Comparison of ENCODE assay signal across 32 mouse cellular contexts in genomic region chr2:103400691-103401090, GRCm38 (mm10). TPM values are rescaled to one million over a fixed set of nuclear protein-coding genes. Genes with fewer than 3 reads are reported as not detected.
DNase-seq lines count a peak whose midpoint lies in the region; ATAC-seq and TF ChIP-seq lines count a peak whose summit lies in the region.
"Had no signal": no experiment of that assay in that cellular context is flagged by ENCODE, and none has a peak within 500 bp of the region (broad histone marks: within the 10 kb centered on the region; RNA-seq: fewer than 3 reads in every experiment).

No protein-coding gene starts in this region.

- no peak overlapping the region for H3K27ac ChIP-seq in embryonic facial prominence, embryonic 14.5 days (replicated peaks; ENCODE audit: low read depth, low read length)
- H3K27ac ChIP-seq in embryonic facial prominence, embryonic 10.5 days (replicated peaks) = no peak overlapping the region
- H3K27ac ChIP-seq in CH12.LX (ENCODE audit: insufficient read depth, low read depth) = no peak overlapping the region
- H3K27ac ChIP-seq: embryonic facial prominence, embryonic 12.5 days; forebrain, embryonic 13.5 days; heart, embryonic 15.5 days; hindbrain, embryonic 10.5 days; hindbrain, embryonic 13.5 days; intestine, embryonic 15.5 days had no signal

- no peak for TF ChIP-seq RAD21 in CH12.LX (IDR thresholded peaks at IDR 0.05; ENCODE audit: low read depth, low read length)

- H3K4me3 ChIP-seq in embryonic facial prominence, embryonic 14.5 days (ENCODE audit: low read depth, low read length) = no peak overlapping the region
- no peak overlapping the region for H3K4me3 ChIP-seq in embryonic facial prominence, embryonic 10.5 days
- no peak overlapping the region for H3K4me3 ChIP-seq in CH12.LX (replicated peaks in 1 of 3; ENCODE audit: low read depth in 2 of 3, low read length in 2 of 3, poor library complexity in 1 of 3)
- H3K4me3 ChIP-seq: embryonic facial prominence, embryonic 12.5 days; erythroblast, embryonic 14.5 days; forebrain, embryonic 13.5 days; heart, embryonic 12.5 days; heart, embryonic 15.5 days; hindbrain, embryonic 10.5 days; hindbrain, embryonic 13.5 days; intestine, embryonic 15.5 days had no signal

- in situ Hi-C loops in CH12.LX (cut with MboI; ENCODE audit: low pct_ligation_motif_present, low pct_unique_long_range_greater_than_20kb, low sequenced_read_pairs) (no loop called here), Patski (cut with MboI; ENCODE audit: low pct_unique_long_range_greater_than_20kb) (no loop called here)

- no peak for TF ChIP-seq POLR2A in CH12.LX (IDR thresholded peaks at IDR 0.05; ENCODE audit: low read depth, low read length)

- H3K9me3 ChIP-seq in embryonic facial prominence, embryonic 14.5 days (ENCODE audit: control insufficient read depth, low read length) = no peaks in the 10 kb centered on the region
- no peaks in the 10 kb centered on the region for H3K9me3 ChIP-seq in embryonic facial prominence, embryonic 10.5 days
- H3K9me3 ChIP-seq in CH12.LX (replicated peaks; ENCODE audit: low read length) = no peaks in the 10 kb centered on the region
- H3K9me3 ChIP-seq: embryonic facial prominence, embryonic 12.5 days; forebrain, embryonic 13.5 days; G1E; heart, embryonic 12.5 days; heart, embryonic 15.5 days; hindbrain, embryonic 10.5 days; hindbrain, embryonic 13.5 days; intestine, embryonic 15.5 days had no signal

- H3K27me3 ChIP-seq in embryonic facial prominence, embryonic 14.5 days (replicated peaks; ENCODE audit: control insufficient read depth, insufficient read depth, low read length) = no peaks in the 10 kb centered on the region
- no peaks in the 10 kb centered on the region for H3K27me3 ChIP-seq in embryonic facial prominence, embryonic 10.5 days (replicated peaks; ENCODE audit: low read depth, poor library complexity, severe bottlenecking)
- H3K27me3 ChIP-seq in CH12.LX (replicated peaks) = peaks cover 2% of the 10 kb centered on the region
- H3K27me3 ChIP-seq in Patski = peaks cover 14% of the 10 kb centered on the region
- H3K27me3 ChIP-seq: embryonic facial prominence, embryonic 12.5 days; forebrain, embryonic 13.5 days; heart, embryonic 12.5 days; heart, embryonic 15.5 days; hindbrain, embryonic 13.5 days; intestine, embryonic 15.5 days had no signal

- peak; percentile 30; the same call in 1 of the 2 replicates for ATAC-seq in embryonic facial prominence, embryonic 14.5 days (ENCODE audit: low read depth)
- ATAC-seq in Patski = no peak
- ATAC-seq: CD4-positive, CD25-positive, alpha-beta regulatory T cell, adult 4 months; forebrain, embryonic 13.5 days; forebrain, embryonic 16.5 days; hindbrain, embryonic 16.5 days; intestine, embryonic 15.5 days had no signal

- no peaks in the 10 kb centered on the region for H3K79me2 ChIP-seq in CH12.LX (replicated peaks; ENCODE audit: control insufficient read depth, extremely low read depth, insufficient read depth, poor library complexity, severe bottlenecking)

- no peaks in the 10 kb centered on the region for H3K4me1 ChIP-seq in embryonic facial prominence, embryonic 14.5 days (ENCODE audit: control insufficient read depth, insufficient read depth, low read length)
- H3K4me1 ChIP-seq in embryonic facial prominence, embryonic 10.5 days = no peaks in the 10 kb centered on the region
- peaks cover 0 to 18% of the 10 kb centered on the region in 2 experiments; a peak in 2 of 4 replicates for H3K4me1 ChIP-seq in CH12.LX (ENCODE audit: control insufficient read depth in 1 of 2, insufficient read depth in 2 of 2)
- H3K4me1 ChIP-seq: embryonic facial prominence, embryonic 12.5 days; heart, embryonic 12.5 days; heart, embryonic 15.5 days; hindbrain, embryonic 10.5 days; hindbrain, embryonic 13.5 days; intestine, embryonic 15.5 days had no signal

- dilution Hi-C loops in CH12.LX (cut with MboI; ENCODE audit: extremely low pct_ligation_motif_present, extremely low pct_unique_long_range_greater_than_20kb, low sequenced_read_pairs) = no loop called here

- DNase-seq in embryonic facial prominence, embryonic 14.5 days (ENCODE audit: low spot score) = peak; percentile 51
- DNase-seq in embryonic facial prominence, embryonic 10.5 days (ENCODE audit: low spot score) = no peak
- DNase-seq in CH12.LX (ENCODE audit: extremely low read depth) (peak; percentile 56), Patski (ENCODE audit: low read depth, low spot score) (peak; percentile 33)
- DNase-seq in brain, adult 2 months (ENCODE audit: low read depth, low spot score) = peak; percentile 31
- no peak for DNase-seq in adrenal gland, adult (ENCODE audit: inconsistent age in 2 of 2, low spot score in 1 of 2)
- no peak for DNase-seq in gastrocnemius, postnatal 10 days
- DNase-seq in spleen, postnatal 4 days (ENCODE audit: low spot score in 2 of 2) = no peak
- DNase-seq: adrenal gland, adult 8-10 months; adrenal gland, postnatal 25 days; B cell, adult 2 months; cerebellum, adult 18-20 months; cerebellum, adult 9-10 months; cerebellum, postnatal 14 days; heart, adult 18-20 months; heart, postnatal 10 days; heart, postnatal 36 days; kidney, adult 11 months; kidney, adult 8-10 months had no signal

- POLR2A ChIA-PET in Patski (lab: Charles Lee) = no interaction called here

- no peaks in the 10 kb centered on the region for H3K36me3 ChIP-seq in embryonic facial prominence, embryonic 14.5 days (ENCODE audit: control insufficient read depth, insufficient read depth, low read length)
- no peaks in the 10 kb centered on the region for H3K36me3 ChIP-seq in embryonic facial prominence, embryonic 10.5 days (replicated peaks)
- H3K36me3 ChIP-seq in CH12.LX (replicated peaks in 1 of 2; ENCODE audit: control insufficient read depth in 1 of 2, insufficient read depth in 1 of 2, low read length in 1 of 2) = no peaks in the 10 kb centered on the region
- H3K36me3 ChIP-seq: embryonic facial prominence, embryonic 12.5 days; G1E; heart, embryonic 12.5 days; heart, embryonic 15.5 days; hindbrain, embryonic 10.5 days; hindbrain, embryonic 13.5 days; intestine, embryonic 15.5 days had no signal

- TF ChIP-seq CTCF in CH12.LX (conservative IDR thresholded peaks at IDR 0.05 in 1 of 2, IDR thresholded peaks at IDR 0.05 in 1 of 2; ENCODE audit: low read depth in 2 of 2, low read length in 2 of 2) = no peak
- no peak for TF ChIP-seq CTCF in Patski (IDR thresholded peaks at IDR 0.05)

- no peak overlapping the region for H3K9ac ChIP-seq in embryonic facial prominence, embryonic 14.5 days (ENCODE audit: low read depth, low read length)
- H3K9ac ChIP-seq in CH12.LX (ENCODE audit: insufficient read depth, low read depth) = no peak overlapping the region
- H3K9ac ChIP-seq: embryonic facial prominence, embryonic 12.5 days; forebrain, embryonic 13.5 days; heart, embryonic 12.5 days; heart, embryonic 15.5 days; hindbrain, embryonic 13.5 days; intestine, embryonic 15.5 days had no signal

- CTCF ChIA-PET in Patski (lab: Charles Lee) = interaction anchor here (1.1 to 1.3 kb wide), 2 partner anchors 9 to 23 kb away, joined by 3 to 6 read pairs; no protein-coding TSS in a partner anchor

- TF ChIP-seq EP300 in CH12.LX (IDR thresholded peaks at IDR 0.05; ENCODE audit: low read length) = peak; percentile 15; the same call in 1 of the 2 replicates

- no peak overlapping the region for H3K4me2 ChIP-seq in embryonic facial prominence, embryonic 14.5 days (ENCODE audit: low read depth, low read length)
- H3K4me2 ChIP-seq in CH12.LX (ENCODE audit: insufficient read depth, low read depth, poor library complexity, severe bottlenecking) = no peak overlapping the region
- H3K4me2 ChIP-seq: embryonic facial prominence, embryonic 12.5 days; forebrain, embryonic 13.5 days; heart, embryonic 12.5 days; heart, embryonic 15.5 days; hindbrain, embryonic 13.5 days; intestine, embryonic 15.5 days had no signal

- 64% methylated on average over 4 of the region's 4 CpGs for WGBS in embryonic facial prominence, embryonic 14.5 days
- 80% methylated on average over 4 of the region's 4 CpGs for WGBS in embryonic facial prominence, embryonic 10.5 days

TF ChIP-seq in CH12.LX, 34 proteins besides CTCF, POLR2A, EP300 and RAD21:
- TF ChIP-seq BHLHE40 (IDR thresholded peaks at IDR 0.05; ENCODE audit: low read depth, low read length) = no peak
- TF ChIP-seq IRF4 (IDR thresholded peaks at IDR 0.05; ENCODE audit: low read depth, low read length) = 0 out of 2 replicates have a peak, but pooled peaks have one; percentile 33
- TF ChIP-seq NRF1 (IDR thresholded peaks at IDR 0.05; ENCODE audit: low read depth, low read length) = no peak
- TF ChIP-seq CHD1 (IDR thresholded peaks at IDR 0.05; ENCODE audit: low read depth, low read length) = no peak

RNA-seq across cellular contexts. Expression of gene Elf5, which starts 10.8 kb away (rescaled TPM):
- 2.0 and 2.6 TPM in 2 replicates for polyA plus RNA-seq in embryonic facial prominence, embryonic 14.5 days (2014; fragmentation: Nextera tagmentation; extraction: Ambion mirVana)
- polyA plus RNA-seq in embryonic facial prominence, embryonic 10.5 days (2016; fragmentation: Nextera tagmentation; extraction: Ambion mirVana) = 0.08 and 0.24 TPM in 2 replicates
- total RNA-seq in CH12.LX (2012; rRNA removed) (not detected in 2 replicates), CH12.LX (2014; rRNA removed) (not detected in 2 replicates)
- polyA plus RNA-seq in CH12.LX (2012; ENCODE audit: insufficient read length, low read depth) (not detected in 2 replicates), Patski (2021) (not detected)
- not detected for total RNA-seq in gastrocnemius, postnatal 10 days (2021)
- total RNA-seq: adrenal gland, adult 8-10 months; adrenal gland, postnatal 25 days; gastrocnemius, postnatal 4 days; heart, adult 18-20 months; heart, postnatal 10 days; heart, postnatal 36 days had no signal
- polyA plus RNA-seq: CD4-positive, CD25-positive, alpha-beta regulatory T cell, adult 4 months; erythroblast, embryonic 14.5 days; forebrain, embryonic 13.5 days; forebrain, embryonic 16.5 days; G1E; heart, embryonic 12.5 days; hindbrain, embryonic 10.5 days; hindbrain, embryonic 13.5 days; hindbrain, embryonic 16.5 days had no signal

Comparison
In these comparisons a context has a peak if more than half of its experiments do, and no peak if none do; other contexts are left out.
1. DNase-seq: peak in embryonic facial prominence, embryonic 14.5 days (single experiment), CH12.LX (single experiment), Patski (single experiment) and brain, adult 2 months (single experiment); none in embryonic facial prominence, embryonic 10.5 days (single experiment), adrenal gland, adult (0 of 2), gastrocnemius, postnatal 10 days (single experiment) and spleen, postnatal 4 days (0 of 2).